Mouse (Mus musculus): ENCODE data around the gene Kcp. TPM values are rescaled to one million over a fixed set of nuclear protein-coding genes. Genes with fewer than 3 reads are reported as not detected.

Kcp gene
- polyA plus RNA-seq, 1 experiment = 3.1 TPM

DNA sequence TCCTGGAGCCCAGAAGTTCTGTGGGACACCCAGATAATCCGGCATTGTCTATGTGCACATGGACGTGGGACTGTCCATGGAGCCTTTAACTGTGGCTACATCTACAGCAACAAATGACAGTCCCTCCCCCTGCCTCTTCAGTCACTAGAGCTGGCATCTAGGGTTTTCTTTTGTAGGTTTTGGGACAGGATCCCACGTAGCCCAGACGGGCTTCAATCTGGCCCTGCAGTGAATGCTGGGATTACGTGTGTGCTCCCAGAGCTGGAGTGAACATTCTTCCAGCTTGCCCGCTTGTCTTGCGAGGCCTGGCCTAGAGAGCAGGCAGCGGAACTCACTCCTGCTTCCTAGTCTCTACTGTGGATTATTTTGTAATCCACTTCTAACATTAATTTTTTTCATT lies 82.6 kb downstream of the Kcp start:
- Histone ChIP-seq H3K27ac (ENCODE audit: control insufficient read depth, insufficient read depth, low read depth, low read length) (no peak overlapping the region), H3K4me3 (ENCODE audit: control insufficient read depth, low read depth, low read length) (no peak overlapping the region), H3K36me3 (ENCODE audit: control insufficient read depth, insufficient read depth, low read length) (no peaks in the 10 kb centered on the region), H3K4me1 (ENCODE audit: control insufficient read depth, insufficient read depth, low read length) (no peaks in the 10 kb centered on the region), H3K27me3 (ENCODE audit: control insufficient read depth, insufficient read depth, low read length) (no peaks in the 10 kb centered on the region)
- no peak for TF ChIP-seq POLR2A (IDR thresholded peaks at IDR 0.05; ENCODE audit: control insufficient read depth, low read depth, low read length)
- TF ChIP-seq CTCF (IDR thresholded peaks at IDR 0.05; ENCODE audit: control insufficient read depth, insufficient read depth, insufficient replicate concordance, low read depth, low read length) = no peak

Other genes starting within 250 kb of the Kcp start
- gene Hilpda, start 235.5 kb downstream of the Kcp start, polyA plus RNA-seq (2012; rRNA removed) = 54.0 and 56.2 TPM in 2 replicates
- 1,251 and 1,390 TPM in 2 replicates for gene Fam71f2, start 228.4 kb downstream of the Kcp start, polyA plus RNA-seq (2012; rRNA removed)
- gene Fam71f1, start 188.8 kb downstream of the Kcp start, polyA plus RNA-seq (2012; rRNA removed) = 369 and 372 TPM in 2 replicates
- 12.0 and 13.5 TPM in 2 replicates for gene Calu, start 159.9 kb downstream of the Kcp start, polyA plus RNA-seq (2012; rRNA removed)
- gene Opn1sw, start 119.5 kb downstream of the Kcp start, polyA plus RNA-seq (2012; rRNA removed) = not detected in 2 replicates
- gene Ccdc136, start 111.6 kb downstream of the Kcp start, polyA plus RNA-seq (2012; rRNA removed) = 927 and 1,013 TPM in 2 replicates
- gene Flnc, start 74.7 kb downstream of the Kcp start, polyA plus RNA-seq (2012; rRNA removed) = 2.6 and 3.4 TPM in 2 replicates
- 454 and 457 TPM in 2 replicates for gene Atp6v1f, start 40.2 kb downstream of the Kcp start, polyA plus RNA-seq (2012; rRNA removed)
- 26.9 and 31.6 TPM in 2 replicates for gene Atp6v1fnb, start 36.5 kb downstream of the Kcp start, polyA plus RNA-seq (2012; rRNA removed)
- 0.86 and 1.2 TPM in 2 replicates for gene Irf5, start 18.7 kb upstream of the Kcp start, polyA plus RNA-seq (2012; rRNA removed)
- 28.0 and 28.9 TPM in 2 replicates for gene Tnpo3, start 101.9 kb upstream of the Kcp start, polyA plus RNA-seq (2012; rRNA removed)
- 9.3 and 10.8 TPM in 2 replicates for gene Tspan33, start 186.3 kb upstream of the Kcp start, polyA plus RNA-seq (2012; rRNA removed)
- gene Smo, start 227.6 kb upstream of the Kcp start, polyA plus RNA-seq (2012; rRNA removed) = 4.5 and 4.7 TPM in 2 replicates